Mouse (Mus musculus) kidney, embryonic 14.5 days (tissue): Measurements from ENCODE around the gene Rfc1. TPM values are rescaled to one million over a fixed set of nuclear protein-coding genes. Genes with fewer than 3 reads are reported as not detected.

Experiments used
- ATAC-seq: fragments of 200-750 bp; cut with Nextera tagmentation; 2 replicates; pipeline ENCODE4 v1.8.0; 2017; ENCODE audit warnings: moderate number of reproducible peaks, mild to moderate bottlenecking, moderate TSS enrichment, moderate library complexity; ENCODE audit not compliant: low FRiP score, low TSS enrichment
- H3K27ac ChIP-seq: fragments of 300-500 bp; sonication (generic); 2 replicates; pipeline ENCODE4 v1.5.1; 2014; ENCODE audit warnings: low read depth, mild to moderate bottlenecking, low read length, moderate library complexity, mixed read lengths
- H3K27me3 ChIP-seq: fragments of 300-500 bp; sonication (generic); 2 replicates; pipeline ENCODE4 v1.6.1; 2014; ENCODE audit warnings: mild to moderate bottlenecking, low read length; ENCODE audit not compliant: control insufficient read depth, insufficient read depth
- H3K36me3 ChIP-seq: fragments of 300-500 bp; sonication (generic); 2 replicates; pipeline ENCODE4 v1.6.1; 2014; ENCODE audit warnings: low read length, mixed read lengths; ENCODE audit not compliant: control insufficient read depth, insufficient read depth
- H3K4me1 ChIP-seq: fragments of 300-500 bp; sonication (generic); 2 replicates; pipeline ENCODE4 v1.6.1; 2014; ENCODE audit warnings: low read length, mixed read lengths; ENCODE audit not compliant: control insufficient read depth, insufficient read depth
- H3K4me2 ChIP-seq: fragments of 300-500 bp; sonication (generic); replicated peaks from 2 replicates; pipeline ENCODE4 v1.6.1; 2014; ENCODE audit warnings: low read depth, mild to moderate bottlenecking, low read length
- H3K4me3 ChIP-seq: fragments of 300-500 bp; sonication (generic); 2 replicates; pipeline ENCODE4 v1.5.1; 2014; ENCODE audit warnings: mild to moderate bottlenecking, low read length
- H3K9ac ChIP-seq: fragments of 300-500 bp; sonication (generic); 2 replicates; pipeline ENCODE4 v1.6.1; 2014; ENCODE audit warnings: low read depth, mild to moderate bottlenecking, low read length, moderate library complexity
- H3K9me3 ChIP-seq: fragments of 300-500 bp; sonication (generic); 2 replicates; pipeline ENCODE4 v1.6.1; 2016; ENCODE audit warnings: low read length; ENCODE audit not compliant: control insufficient read depth
- WGBS: fragments of 180-500 bp; shearing (Covaris S2); extraction: QIAGEN DNeasy Blood & Tissue Kit; methylation state at CpG from one replicate; pipeline ENCODE4 v1.1.7; 2014; 5-methylcytosine and 5-hydroxymethylcytosine counted together
- polyA plus RNA-seq: library from polyadenylated mRNA; unstranded; fragments of >200 nt; fragmentation: Nextera tagmentation; extraction: Ambion mirVana; gene quantifications from 2 replicates; pipeline ENCODE4 v1.2.1, GENCODE M21; 2014

Gene Rfc1
- polyA plus RNA-seq, 1 experiment from 2014 or later: 100 TPM

GRCm38 (mm10) chr5:65250185-65250855 is 85.2 kb downstream of the Rfc1 start:
- Histone ChIP-seq H3K4me1 (no peaks in the 10 kb centered on the region), H3K36me3 (peaks cover 6% of the 10 kb centered on the region; the same call in 1 of the 2 replicates), H3K27me3 (no peaks in the 10 kb centered on the region), H3K4me2 (no peak overlapping the region), H3K9ac (no peak overlapping the region), H3K4me3 (no peak overlapping the region), H3K9me3 (no peaks in the 10 kb centered on the region), H3K27ac (no peak overlapping the region)
- no peak for ATAC-seq
- WGBS: 80% methylated on average over 7 of the region's 7 CpGs

- WGBS: 83% methylated on average over 3 of the region's 3 CpGs
- no peaks in the 10 kb centered on the region for H3K4me1 ChIP-seq
- ATAC-seq: no peak
These were observed 88.2 kb downstream of the Rfc1 start for GRCm38 (mm10) chr5:65247296-65247695.

GRCm38 (mm10) chr5:65242740-65243139 is 92.7 kb downstream of the Rfc1 start:
- H3K27ac ChIP-seq: no peak overlapping the region
- no peak for ATAC-seq
- no peaks in the 10 kb centered on the region for H3K4me1 ChIP-seq
- WGBS: 53% methylated on average over 5 of the region's 5 CpGs
- H3K9me3 ChIP-seq: no peaks in the 10 kb centered on the region
- H3K36me3 ChIP-seq: peaks cover 9% of the 10 kb centered on the region; the same call in 1 of the 2 replicates
- no peak overlapping the region for H3K9ac ChIP-seq
- no peak overlapping the region for H3K4me3 ChIP-seq
- H3K4me2 ChIP-seq: no peak overlapping the region
- H3K27me3 ChIP-seq: no peaks in the 10 kb centered on the region

More at GRCm38 (mm10) chr5:65247296-65247695, 88.2 kb downstream of the Rfc1 start:
- Histone ChIP-seq H3K4me2 (no peak overlapping the region), H3K9me3 (no peaks in the 10 kb centered on the region), H3K36me3 (peaks cover 12% of the 10 kb centered on the region; the same call in 1 of the 2 replicates), H3K27ac (no peak overlapping the region), H3K4me3 (no peak overlapping the region), H3K27me3 (no peaks in the 10 kb centered on the region), H3K9ac (no peak overlapping the region)

- WGBS: 81% methylated on average over 12 of the region's 12 CpGs
- Histone ChIP-seq H3K27ac (no peak overlapping the region), H3K4me2 (no peak overlapping the region), H3K4me1 (no peaks in the 10 kb centered on the region), H3K4me3 (no peak overlapping the region), H3K36me3 (peaks cover 13% of the 10 kb centered on the region), H3K27me3 (no peaks in the 10 kb centered on the region), H3K9me3 (no peaks in the 10 kb centered on the region), H3K9ac (no peak overlapping the region)
- no peak for ATAC-seq
These were observed 104.0 kb downstream of the Rfc1 start for GRCm38 (mm10) chr5:65231289-65232003.

- Histone ChIP-seq H3K9ac (no peak overlapping the region), H3K36me3 (peaks cover 27% of the 10 kb centered on the region), H3K4me1 (no peaks in the 10 kb centered on the region), H3K4me3 (no peak overlapping the region), H3K4me2 (no peak overlapping the region), H3K27ac (no peak overlapping the region), H3K9me3 (no peaks in the 10 kb centered on the region), H3K27me3 (no peaks in the 10 kb centered on the region)
- 85% methylated on average over 5 of the region's 5 CpGs for WGBS
- no peak for ATAC-seq
These were observed 111.4 kb downstream of the Rfc1 start for GRCm38 (mm10) chr5:65224056-65224455.

GRCm38 (mm10) chr5:65221037-65221436 is 114.4 kb downstream of the Rfc1 start:
- WGBS: 88% methylated on average over 7 of the region's 7 CpGs
- no peak overlapping the region for H3K9ac ChIP-seq
- ATAC-seq: no peak
- H3K4me3 ChIP-seq: no peak overlapping the region
- no peak overlapping the region for H3K27ac ChIP-seq
- no peak overlapping the region for H3K4me2 ChIP-seq
- H3K9me3 ChIP-seq: no peaks in the 10 kb centered on the region
- no peaks in the 10 kb centered on the region for H3K4me1 ChIP-seq
- H3K27me3 ChIP-seq: no peaks in the 10 kb centered on the region
- peaks cover 21% of the 10 kb centered on the region for H3K36me3 ChIP-seq

- peaks cover 7% of the 10 kb centered on the region; the same call in 1 of the 2 replicates for H3K36me3 ChIP-seq
- no peak for ATAC-seq
- no peaks in the 10 kb centered on the region for H3K27me3 ChIP-seq
- H3K4me2 ChIP-seq: no peak overlapping the region
- H3K9ac ChIP-seq: no peak overlapping the region
- H3K4me3 ChIP-seq: no peak overlapping the region
- no peaks in the 10 kb centered on the region for H3K4me1 ChIP-seq
- no peak overlapping the region for H3K27ac ChIP-seq
- no peaks in the 10 kb centered on the region for H3K9me3 ChIP-seq
- WGBS: 85% methylated on average over 11 of the region's 11 CpGs
These were observed 117.9 kb downstream of the Rfc1 start for GRCm38 (mm10) chr5:65217305-65218269.

GRCm38 (mm10) chr5:65213321-65213720 is 122.1 kb downstream of the Rfc1 start:
- WGBS: 21% methylated on average over 7 of the region's 7 CpGs
- Histone ChIP-seq H3K4me2 (no peak overlapping the region), H3K4me3 (no peak overlapping the region), H3K27me3 (no peaks in the 10 kb centered on the region), H3K4me1 (no peaks in the 10 kb centered on the region), H3K27ac (no peak overlapping the region), H3K9me3 (no peaks in the 10 kb centered on the region), H3K9ac (no peak overlapping the region), H3K36me3 (no peaks in the 10 kb centered on the region)
- no peak for ATAC-seq
